23 mouse cellular contexts compared by ENCODE assay signal in genomic region chr3:22148306-22148932, GRCm38 (mm10).
DNase-seq lines count a peak whose midpoint lies in the region; ATAC-seq and TF ChIP-seq lines count a peak whose summit lies in the region.
"Had no signal": no experiment of that assay in that cellular context is flagged by ENCODE, and none has a peak within 500 bp of the region (broad histone marks: within the 10 kb centered on the region; RNA-seq: fewer than 3 reads in every experiment).

No protein-coding gene starts in this region.

- no peak for TF ChIP-seq CTCF in C2C12 (IDR thresholded peaks at IDR 0.05; ENCODE audit: control insufficient read depth, insufficient read depth, insufficient read length)

- ATAC-seq in megakaryocyte-erythroid progenitor cell, adult 5-6 weeks (replicated peaks; ENCODE audit: low FRiP score, low TSS enrichment, poor library complexity, severe bottlenecking), result peak; percentile 69
- ATAC-seq: activated CD4-positive, CD25-positive, alpha-beta regulatory T cell, adult 4 months; forebrain, embryonic 13.5 days; hindbrain, postnatal 0 days; midbrain, embryonic 13.5 days had no signal

- peaks cover 52% of the 10 kb centered on the region for H3K79me2 ChIP-seq in C2C12 (ENCODE audit: control insufficient read depth, insufficient read depth)

- H3K36me3 ChIP-seq in C2C12 (ENCODE audit: control insufficient read depth, insufficient read depth), result no peaks in the 10 kb centered on the region
- H3K36me3 ChIP-seq: heart, embryonic 10.5 days; heart, embryonic 15.5 days had no signal

- H3K4me3 ChIP-seq in C2C12 (ENCODE audit: insufficient read depth, poor library complexity, severe bottlenecking), result no peak overlapping the region
- H3K4me3 ChIP-seq: forebrain, embryonic 13.5 days; heart, embryonic 10.5 days; heart, embryonic 15.5 days; liver, embryonic 15.5 days; megakaryocyte, embryonic 14.5 days; midbrain, embryonic 13.5 days; neural tube, embryonic 13.5 days had no signal

- DNase-seq in 416B (ENCODE audit: low read depth), result peak; percentile 56
- DNase-seq in c-Kit-positive CD71-positive TER-119-negative erythroid progenitor cells, embryonic 14.5 days (ENCODE audit: low read depth), result peak; percentile 22
- DNase-seq in left cerebral cortex, postnatal 25 days (ENCODE audit: low spot score in 2 of 2), result no peak
- no peak for DNase-seq in cerebellum, adult 11 months
- DNase-seq: cerebellum, adult 8-10 months; gastrocnemius, postnatal 10 days; kidney, adult 18-20 months; layer of hippocampus, postnatal 36 days; lung, embryonic 14.5 days; lung, postnatal 14 days; right cerebral cortex, postnatal 4 days; thymus, postnatal 4 days had no signal

- intact Hi-C loops in left cerebral cortex, postnatal 25 days (cut with DNase I), result no loop called here

- H3ac ChIP-seq in C2C12 (ENCODE audit: control insufficient read depth, insufficient read length, low read depth), result no peak overlapping the region

- H3K27me3 ChIP-seq in C2C12 (ENCODE audit: control insufficient read depth, insufficient read depth, insufficient read length), result no peaks in the 10 kb centered on the region
- H3K27me3 ChIP-seq: forebrain, embryonic 13.5 days; heart, embryonic 15.5 days; liver, embryonic 15.5 days; megakaryocyte, embryonic 14.5 days; midbrain, embryonic 13.5 days; neural tube, embryonic 13.5 days had no signal

- H3K79me3 ChIP-seq in C2C12 (ENCODE audit: low read depth), result peaks cover 17% of the 10 kb centered on the region

TF ChIP-seq in C2C12, 6 proteins besides CTCF, POLR2A, EP300 and RAD21:
- TF ChIP-seq MAX (IDR thresholded peaks at IDR 0.05) (no peak), MYOD1 (IDR thresholded peaks at IDR 0.05; ENCODE audit: control insufficient read depth, insufficient read length, low read depth) (peak; percentile 8)

Comparison
In these comparisons a context has a peak if more than half of its experiments do, and no peak if none do; other contexts are left out.
1. DNase-seq: peak in 416B (single experiment) and c-Kit-positive CD71-positive TER-119-negative erythroid progenitor cells, embryonic 14.5 days (single experiment); none in left cerebral cortex, postnatal 25 days (0 of 2) and cerebellum, adult 11 months (single experiment).